Mouse (Mus musculus) skeletal muscle tissue, adult 2 months (tissue): Measurements from ENCODE around the gene Naxd.
"Not testable (repeated sequence)": the region's sequence is repeated elsewhere in the genome, so short reads cannot be mapped to it uniquely, and the experiment has no call there.

ENCODE experiments used
- DNase-seq: peaks from one replicate; pipeline ENCODE4 v3.0.0-alpha.2; 2012; ENCODE audit warnings: low read depth, low spot score

Naxd gene

DNA sequence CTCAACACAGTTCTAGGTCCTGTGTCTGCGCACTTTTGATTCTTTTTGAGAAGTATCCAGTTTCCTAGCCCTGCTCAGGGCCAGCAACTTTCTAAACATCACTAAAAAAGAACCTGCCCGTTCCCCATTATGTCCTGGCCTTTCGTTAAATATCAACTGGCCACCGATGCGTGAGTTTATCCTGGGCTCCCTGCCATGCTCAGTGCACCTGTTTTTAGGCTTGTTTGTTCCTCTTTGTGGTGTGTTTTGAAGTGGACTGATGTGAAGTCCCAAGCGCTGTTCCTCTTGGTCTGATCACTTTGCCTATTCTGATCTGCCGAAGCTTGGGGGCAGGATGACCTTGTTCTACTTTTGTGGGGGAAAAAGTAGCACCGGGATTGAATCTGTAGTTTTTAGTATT lies 26.0 kb upstream of the Naxd start:
- no peak for DNase-seq

DNA sequence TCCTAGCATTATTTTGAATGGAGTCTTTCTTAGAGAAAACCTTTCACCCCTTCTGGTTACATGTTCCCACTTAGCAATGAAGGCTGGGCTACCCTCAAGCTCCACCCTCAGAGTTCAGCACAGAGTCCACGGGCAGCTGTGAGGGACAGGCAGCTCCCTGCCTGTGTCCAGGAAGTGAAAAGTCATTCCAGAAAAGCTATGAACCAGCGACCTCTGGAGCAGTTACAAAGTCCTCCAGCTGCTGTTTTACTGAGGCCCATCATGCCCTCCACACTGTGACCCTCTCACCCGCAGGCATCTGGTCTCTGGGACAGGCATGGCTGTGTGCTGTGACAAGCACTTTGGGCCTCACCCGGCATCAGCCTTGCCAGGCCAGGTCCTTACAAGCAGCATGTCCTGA lies 24.2 kb upstream of the Naxd start:
- no peak for DNase-seq

DNA sequence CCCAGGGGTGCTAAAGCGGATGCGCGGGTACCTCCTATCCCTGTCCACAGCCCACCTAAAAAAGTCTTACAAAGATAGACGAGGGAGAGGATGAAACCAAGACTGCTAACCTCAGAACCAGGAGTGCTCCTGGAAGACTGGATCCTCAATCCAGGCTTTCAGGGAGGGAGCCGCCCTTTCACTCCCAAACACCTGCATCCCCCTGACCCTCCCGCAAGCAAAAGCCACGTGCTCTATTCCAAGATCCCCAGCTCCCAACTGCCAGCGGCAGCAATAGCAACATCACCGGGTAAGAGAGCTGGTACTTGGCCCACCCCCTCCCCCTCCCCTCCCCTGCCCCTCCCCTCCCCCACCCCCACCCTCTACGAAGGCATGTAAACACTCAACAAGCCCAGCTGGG lies 21.9 kb upstream of the Naxd start:
- no peak for DNase-seq

DNA sequence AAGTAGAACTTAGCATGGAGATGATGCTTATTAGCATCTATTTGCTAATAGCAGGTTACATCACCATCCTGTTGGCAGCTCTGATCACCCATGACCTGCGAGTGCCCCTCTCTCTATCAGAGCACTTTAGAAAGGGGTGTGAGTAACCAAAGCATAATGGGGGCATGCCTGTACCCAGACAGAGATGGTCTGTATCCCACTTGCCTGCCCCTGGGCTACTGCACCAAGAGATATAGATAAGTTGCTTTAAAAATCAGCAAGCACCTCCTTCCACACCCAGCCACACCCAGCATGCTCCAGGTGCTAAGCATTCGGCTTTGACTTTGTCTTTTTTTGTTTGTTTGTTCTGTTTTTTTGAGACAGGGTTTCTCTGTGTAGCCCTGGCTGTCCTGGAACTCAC lies 21.4 kb upstream of the Naxd start:
- no peak for DNase-seq

DNA sequence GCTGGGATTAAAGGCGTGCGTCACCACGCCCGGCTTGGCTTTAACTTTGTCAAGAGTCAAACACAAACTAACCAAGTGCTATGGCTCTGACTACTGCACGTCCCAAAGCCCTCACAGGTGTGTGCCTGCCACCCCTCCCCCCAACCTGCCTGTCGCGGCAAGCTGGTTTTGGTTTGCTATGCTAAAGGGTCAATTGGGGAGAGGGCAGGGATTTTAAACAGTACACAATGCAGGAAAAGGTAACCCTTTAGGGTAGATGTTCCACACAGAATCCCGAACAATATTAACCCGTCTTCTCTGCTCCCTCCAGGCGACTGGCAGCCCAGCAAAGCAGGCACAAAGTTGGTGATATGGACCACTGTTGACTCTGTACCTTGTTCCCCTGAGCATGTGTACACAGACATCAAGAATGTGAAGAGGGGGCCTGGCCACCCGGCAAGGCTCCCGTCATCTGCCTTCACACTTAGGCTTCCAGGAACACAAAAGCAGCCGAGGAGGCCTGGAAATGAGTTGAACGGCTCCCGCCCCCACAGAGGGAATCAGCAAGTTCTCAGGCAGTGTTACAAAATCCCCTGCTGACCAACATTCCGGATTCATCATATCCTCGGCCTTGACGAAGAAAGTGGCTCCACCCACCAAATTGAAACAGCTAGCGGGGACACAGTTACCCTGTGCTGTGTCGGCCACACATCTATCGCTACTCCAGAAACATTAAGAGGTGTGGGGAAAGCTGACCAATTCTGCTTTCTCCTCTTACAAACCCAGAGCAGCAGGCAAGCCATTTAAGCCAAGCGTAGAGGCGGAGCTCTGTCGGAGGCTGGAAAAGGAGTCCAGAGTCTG lies 20.7 kb upstream of the Naxd start:
- DNase-seq: no peak

DNA sequence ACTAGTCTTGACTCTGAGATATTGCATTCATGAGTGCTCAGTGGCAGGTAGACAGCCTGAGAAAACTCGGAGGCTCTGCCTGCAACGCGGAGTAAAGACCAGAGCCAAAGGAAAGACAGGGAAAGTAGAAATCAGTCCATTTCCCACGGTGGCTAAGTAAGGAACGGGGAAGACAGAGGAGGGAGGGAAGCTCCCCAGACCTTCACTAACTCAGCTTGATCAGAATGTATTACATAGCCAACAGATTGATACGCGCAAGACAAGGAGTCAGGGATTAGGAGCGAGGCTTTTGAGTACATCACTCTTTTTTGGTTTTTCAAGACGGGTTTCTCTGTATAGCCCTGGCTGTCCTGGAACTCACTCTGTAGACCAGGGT lies 20.1 kb upstream of the Naxd start:
- no peak for DNase-seq

DNA sequence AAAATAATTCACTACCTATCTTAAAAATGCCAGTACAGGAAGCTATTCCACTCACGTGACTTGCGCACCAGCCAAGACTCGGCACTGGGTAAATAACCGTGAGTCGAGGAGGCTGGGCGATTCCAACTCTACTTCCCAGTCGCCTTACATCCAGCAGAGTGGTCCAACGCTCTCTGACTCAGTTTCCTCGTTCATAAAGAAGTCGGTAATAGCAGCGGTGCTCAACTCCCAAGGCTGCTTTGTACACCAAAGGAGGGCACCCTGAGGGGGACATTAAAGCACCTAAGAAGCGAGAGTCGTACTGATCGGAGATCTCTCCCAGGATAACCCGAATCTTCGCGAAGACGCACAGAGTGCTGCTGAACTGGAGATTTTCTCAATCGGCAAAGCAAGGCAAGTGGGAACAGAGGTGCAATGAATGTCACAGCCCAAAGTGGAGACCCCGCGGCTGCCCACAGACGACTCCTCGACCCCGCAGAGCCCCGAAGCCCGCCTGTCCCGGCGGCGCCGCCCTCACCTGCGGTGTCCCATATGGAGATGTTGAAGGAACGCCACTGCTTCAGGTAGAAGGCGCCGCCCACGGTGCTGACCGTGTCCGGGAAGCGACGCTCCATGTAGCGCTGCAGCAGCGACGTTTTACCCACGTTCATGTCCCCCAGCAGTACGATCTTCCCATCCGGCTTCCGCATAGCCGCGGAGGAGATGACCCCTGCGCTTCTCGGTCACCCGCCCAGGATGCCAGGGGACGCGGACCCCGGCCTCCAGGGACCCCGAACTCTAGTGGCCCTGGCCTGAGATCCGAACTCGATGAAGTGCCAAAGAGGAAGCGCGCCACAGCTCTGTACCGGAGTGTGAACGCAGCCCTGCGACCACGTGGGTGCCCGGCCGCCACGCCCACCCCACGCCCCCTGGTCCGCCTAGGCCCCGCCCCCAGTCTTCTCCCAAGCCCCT lies 19.2 kb upstream of the Naxd start, which contains the start of gene Rab20:
TSS of gene Rab20 (minus strand) at position 900 of the 951 bp plus-strand sequence.
- no peak for DNase-seq

DNA sequence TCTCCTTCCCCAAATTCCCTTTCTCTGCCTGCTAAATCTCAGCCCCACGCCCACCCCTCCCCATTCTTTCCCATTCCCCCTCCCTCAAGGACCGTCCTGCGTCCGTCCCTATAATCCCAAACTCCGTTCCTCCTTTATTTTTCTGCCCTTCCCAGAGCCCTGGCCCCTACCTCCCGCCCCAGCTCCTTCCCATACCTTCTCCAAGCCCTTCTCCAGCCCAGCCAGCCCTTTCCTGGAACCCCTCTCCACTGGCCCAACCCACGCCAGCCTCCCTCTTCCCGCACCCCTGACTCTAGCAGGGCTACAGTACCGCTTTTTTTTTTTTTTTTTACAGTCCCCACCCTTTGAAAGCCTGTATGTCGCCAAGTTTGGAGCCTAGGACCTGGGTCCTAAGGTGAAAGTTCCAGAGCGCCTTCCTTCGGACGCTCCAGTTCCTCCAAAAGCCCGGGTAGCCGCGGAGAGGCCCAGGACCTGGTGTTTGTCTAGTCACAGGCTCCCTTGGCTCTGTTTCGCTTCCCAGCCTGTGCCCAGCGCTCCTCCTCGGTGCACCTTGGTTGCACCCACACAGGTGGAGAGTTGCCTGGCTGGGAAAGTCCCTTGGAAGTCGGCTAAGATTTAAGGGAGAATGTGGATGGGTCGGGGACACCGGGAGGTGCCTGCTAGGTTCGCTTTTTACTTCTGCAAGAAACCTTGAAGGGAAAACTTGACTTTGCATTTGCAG lies 18.3 kb upstream of the Naxd start:
- DNase-seq: no peak

DNA sequence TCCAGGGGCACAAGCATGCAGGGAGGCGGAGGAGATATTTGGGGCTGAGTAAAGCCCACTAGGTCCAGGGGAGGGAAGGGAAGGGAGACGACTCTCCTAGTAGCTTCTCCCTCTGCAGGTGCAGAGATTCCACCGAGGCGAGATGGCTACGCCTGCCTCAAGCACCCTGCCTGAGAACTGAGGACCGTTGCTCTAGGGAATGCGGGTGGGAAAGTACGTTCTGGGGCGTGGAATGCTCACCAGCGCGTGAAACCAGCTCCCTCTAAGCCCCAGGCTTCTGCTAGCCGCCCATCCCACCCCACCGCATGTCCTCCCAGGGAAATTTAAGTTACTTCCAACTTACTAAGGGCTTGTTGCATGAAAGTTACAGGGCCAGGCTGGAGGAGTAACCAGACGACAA lies 17.7 kb upstream of the Naxd start:
- no peak for DNase-seq

DNA sequence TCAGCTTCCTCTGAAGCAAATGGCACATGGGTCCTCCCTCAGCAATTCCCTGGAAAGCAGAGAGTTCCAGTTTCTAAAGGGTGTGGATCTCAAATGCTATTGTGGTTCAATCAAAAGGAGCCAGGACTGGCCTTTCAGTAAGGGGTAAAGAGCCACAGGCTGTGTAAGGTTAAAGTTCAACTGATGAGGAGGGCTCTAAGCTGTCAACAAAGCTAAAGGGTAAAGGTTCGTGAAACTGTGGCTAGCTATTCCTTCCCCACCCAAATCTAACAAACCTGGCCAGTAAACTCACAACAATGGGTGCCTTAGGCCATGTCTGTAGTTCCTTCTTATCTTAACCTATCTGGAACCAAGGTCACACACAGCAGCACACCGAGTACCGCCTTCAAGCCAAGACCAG lies 15.4 kb upstream of the Naxd start:
- no peak for DNase-seq

DNA sequence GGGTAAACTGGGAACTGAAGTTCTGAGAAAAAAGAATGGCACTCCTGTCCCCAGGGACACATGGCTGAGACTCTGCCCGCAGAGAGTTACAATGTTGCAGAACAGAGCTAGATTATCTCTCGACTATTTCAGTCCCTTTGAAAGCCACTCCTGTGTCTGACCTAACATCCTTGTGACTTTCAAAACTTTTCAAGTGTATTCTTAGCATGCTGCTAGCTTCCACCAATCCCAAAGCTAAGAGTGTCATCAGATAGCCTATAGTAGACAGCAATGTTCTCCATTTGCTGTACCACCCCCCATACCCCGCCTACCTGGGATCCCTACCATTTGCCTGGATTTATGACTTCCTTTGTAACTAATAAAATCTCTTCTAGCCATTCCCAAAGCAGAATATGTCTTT lies 14.8 kb upstream of the Naxd start:
- DNase-seq: no peak

DNA sequence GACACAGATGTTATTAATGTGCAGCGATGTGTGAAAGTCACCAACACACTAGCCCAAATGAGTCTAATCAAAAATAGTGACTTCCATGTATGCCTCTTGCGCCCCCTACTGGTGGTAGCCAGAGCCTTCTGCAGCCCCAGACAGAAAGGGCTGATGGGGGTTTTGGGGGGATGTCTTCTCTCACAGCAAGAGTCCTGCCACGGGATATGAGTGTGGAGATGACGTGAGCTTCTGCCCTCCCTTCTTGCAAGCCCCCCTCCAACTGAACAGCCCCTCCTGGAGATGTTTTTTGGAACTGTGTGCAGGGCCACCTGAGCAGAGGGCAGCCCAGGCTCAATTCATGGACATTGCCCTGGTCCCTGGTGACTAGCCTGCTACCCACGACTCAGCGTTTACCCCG lies 11.2 kb upstream of the Naxd start:
- peak; percentile 54 for DNase-seq

DNA sequence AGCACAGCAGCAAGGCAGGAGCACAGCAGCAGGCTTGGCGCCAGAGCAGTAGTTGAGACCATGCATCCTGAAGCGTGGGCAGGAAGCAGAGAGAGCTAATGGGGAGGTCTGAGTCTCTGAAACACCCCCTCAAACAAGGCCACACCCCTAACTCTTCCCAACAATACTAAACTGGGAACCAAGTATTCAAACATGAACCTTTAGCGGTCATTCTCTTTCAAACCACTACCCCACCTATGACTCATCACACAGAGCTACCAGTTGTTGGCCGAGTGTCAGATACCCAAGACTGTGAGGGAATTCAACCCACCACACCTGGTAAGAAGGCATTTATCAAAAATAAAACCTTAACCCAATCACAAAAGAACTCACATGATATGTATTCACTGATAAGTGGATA lies 10.1 kb upstream of the Naxd start:
- no peak for DNase-seq

DNA sequence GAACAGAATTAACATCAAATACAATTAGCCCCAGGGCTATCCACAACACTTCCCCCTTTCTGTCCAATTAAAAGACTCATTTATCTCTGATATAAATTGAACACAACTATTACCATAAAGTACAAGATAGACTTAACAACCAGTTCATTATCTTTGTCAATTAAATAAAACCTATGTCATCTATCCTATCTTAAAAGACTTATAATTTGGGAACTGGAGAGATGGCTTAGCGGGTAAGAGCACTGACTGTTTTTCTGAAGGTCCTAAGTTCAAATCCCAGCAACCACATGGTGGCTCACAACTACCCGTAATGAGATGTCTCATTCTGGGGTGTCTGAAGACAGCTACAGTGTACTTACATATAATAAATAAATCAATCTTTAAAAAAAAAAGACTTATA lies 5.0 kb upstream of the Naxd start:
- DNase-seq: not testable (repeated sequence)

DNA sequence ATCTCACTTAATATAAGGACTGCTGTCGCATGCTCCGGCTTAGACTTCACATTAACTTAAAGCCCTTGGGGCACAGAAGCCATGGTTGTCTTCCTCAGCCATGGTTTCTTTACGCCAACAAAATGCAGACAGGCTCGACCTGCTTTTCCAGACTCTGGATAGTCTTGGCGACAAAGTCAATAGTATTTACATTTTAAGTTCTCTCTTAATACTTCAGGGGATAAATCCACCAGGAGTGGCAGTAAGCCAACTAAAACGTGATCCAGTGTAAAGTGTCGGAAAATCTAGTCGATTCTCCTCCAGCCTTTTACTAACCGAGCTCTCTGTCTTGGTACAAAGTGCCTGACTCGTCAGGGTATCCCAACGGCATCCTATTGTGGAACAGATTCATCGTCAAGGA lies 975 bp downstream of the Naxd start:
- no peak for DNase-seq

DNA sequence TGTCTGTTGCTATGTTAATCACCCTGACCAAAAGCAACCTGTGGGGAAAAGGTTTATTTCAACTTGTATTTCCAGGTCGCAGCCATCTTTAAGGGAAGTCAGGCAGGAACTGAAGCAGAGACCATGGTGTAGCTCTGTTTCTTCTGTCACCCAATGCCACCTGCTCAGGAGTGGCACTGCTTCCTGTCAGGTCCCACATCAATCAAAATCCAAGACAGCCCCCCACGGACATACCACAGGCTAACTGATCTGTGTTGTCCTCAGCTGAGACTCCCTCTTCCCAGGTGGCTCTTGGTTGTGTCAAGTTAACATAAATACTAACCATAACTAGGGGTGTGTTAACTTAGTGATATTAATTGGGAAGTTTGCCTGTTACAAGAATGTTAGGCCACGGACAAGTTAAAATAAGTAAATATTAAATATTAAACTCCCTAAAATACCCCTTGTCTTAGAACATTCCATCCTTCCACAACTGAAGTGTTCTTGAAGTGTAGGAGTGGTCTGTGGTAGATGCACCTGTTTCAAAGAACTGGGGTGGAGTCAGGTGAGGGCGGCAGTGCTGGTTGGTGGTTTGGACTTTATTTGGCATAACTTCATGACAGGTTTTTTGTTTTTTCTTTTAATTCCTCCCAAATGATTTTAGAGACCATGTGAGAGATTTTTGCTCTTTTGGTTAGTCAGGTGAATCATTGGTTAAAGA lies 1.6 kb downstream of the Naxd start:
- DNase-seq: no peak

DNA sequence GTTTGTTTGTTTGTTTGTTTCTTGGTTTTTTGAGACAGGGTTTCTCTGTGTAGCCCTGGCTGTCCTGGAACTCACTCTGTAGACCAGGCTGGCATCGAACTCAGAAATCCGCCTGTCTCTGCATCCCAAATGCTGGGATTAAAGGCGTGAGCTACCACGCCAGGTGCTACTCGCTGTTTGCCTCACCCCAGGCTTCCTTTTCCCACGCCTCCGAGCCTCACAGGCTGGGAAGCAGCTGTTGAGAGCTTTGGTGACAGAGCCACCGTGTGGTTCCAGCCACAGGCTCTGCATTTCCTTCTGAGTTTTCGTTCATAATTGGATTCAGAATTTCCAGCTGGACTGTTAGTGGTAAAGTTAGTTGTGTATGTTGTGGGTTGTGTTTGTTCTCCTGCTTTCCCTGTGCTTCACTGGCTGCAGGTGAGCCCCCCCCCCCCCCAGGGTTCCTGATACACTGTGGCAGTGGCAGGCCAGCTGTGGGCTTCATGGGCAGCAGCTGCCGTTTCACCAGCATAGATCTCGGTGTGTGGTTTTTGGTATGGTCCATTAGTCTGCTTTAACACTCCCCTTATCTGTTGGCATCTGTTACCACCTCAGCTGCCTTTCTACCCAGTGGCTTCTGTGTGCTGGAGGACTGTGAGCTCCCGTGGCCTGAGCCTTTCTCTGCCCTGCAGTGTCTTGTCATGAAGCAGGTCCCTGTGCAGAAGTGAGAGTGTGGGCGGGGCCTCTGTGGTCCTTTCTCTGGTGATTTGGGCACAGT lies 6.3 kb downstream of the Naxd start:
- DNase-seq: no peak

DNA sequence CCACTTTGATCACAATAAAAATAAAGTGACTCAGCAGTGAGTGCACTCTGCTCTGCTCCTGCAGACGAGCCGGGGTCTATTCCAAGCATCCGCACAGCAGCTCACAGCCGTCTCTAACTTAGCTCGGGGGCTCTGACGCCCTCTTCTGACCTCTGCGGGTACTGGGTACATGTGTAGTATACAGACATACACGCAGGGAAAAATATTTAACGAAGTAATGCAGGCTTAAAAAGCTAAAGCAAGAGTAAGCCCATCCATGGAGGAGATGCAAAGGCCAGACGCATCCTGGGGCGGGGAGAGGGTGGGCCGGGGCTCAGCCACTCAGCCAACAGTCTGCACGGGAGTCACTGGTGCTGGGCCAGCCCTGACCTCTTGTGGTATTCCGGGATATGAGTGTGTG lies 8.8 kb downstream of the Naxd start:
- DNase-seq: no peak

DNA sequence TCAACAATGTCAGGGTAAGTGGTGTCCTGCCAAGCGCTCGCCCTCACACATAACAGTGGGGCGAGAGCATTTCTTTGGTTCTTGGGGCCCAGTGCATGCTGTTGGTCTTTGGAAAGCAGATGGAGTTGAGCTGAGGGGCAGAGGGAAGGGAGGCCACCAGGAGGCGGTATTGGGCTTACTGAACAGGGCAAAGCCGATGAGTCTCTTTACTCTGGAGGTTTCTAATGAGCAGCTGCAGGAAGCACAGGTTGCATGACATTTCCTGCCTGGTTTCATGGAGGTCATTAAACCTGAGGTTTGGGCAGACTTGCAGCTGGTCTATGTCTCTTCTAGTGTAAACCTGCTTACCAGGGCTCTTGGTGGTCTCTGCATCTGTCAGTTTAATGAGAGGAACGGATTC lies 9.5 kb downstream of the Naxd start:
- DNase-seq: no peak

DNA sequence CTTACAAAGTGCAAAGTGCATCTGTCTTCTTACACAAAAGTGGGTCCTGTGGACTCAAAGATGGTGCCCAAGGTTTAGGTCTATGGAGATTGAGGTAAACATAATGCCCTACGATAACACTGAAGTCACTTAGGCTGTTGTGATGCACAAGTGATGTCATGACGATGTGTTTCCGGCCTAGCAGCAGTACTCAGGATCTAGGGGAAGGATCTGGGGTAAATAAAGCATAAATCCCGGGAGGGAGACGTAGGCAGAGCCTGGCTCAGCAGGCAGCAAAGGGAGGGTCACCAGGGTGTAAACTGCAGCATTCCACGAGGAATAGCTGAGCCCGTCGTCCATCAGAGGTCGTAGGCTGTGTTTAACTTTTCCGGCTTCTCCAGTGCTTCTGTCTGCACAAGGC lies 11.6 kb downstream of the Naxd start:
- DNase-seq: no peak

DNA sequence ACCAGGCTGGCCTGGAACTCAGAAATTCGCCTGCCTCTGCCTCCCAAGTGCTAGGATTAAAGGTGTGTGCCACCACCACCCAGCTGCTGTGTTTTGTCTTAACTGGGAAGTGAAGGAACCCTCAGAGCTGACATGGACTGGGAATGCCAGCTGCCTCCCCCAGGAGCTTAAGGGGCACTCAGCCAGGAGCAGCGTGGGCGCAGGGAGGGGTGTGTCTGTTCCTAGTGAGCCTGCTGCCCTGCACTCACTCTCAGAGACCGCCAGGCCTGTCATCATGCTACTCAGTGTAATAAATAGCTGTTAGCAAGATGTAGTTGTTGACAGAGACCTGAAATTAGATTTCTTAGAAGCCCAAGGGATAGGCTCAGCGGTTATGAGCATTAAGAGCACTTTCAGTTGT lies 13.7 kb downstream of the Naxd start:
- no peak for DNase-seq
